Mouse (Mus musculus) heart, postnatal 0 days (tissue): ENCODE measurements around the gene H2-M5.

Source experiments
- CTCF ChIP-seq: IDR thresholded peaks from 2 replicates; pipeline ENCODE4 v1.5.1; 2016; ENCODE audit warnings: antibody characterized with exemption, control low read depth, low read depth
- EP300 ChIP-seq: IDR thresholded peaks from 2 replicates; pipeline ENCODE4 v1.6.1; 2016; ENCODE audit warnings: antibody characterized with exemption, low read depth

GRCm38 (mm10) chr17:36989437-36989836 is at the start of gene H2-M5:
- TF ChIP-seq CTCF (no peak), EP300 (no peak)
